Mouse (Mus musculus) liver, adult 2 months (tissue): ENCODE data around the gene Pvalb.

ENCODE experiments used
- CTCF ChIP-seq: fragments of 200-500 bp; IDR thresholded peaks from 2 replicates; pipeline ENCODE4 v1.5.1; 2011; ENCODE audit warnings: low read depth, low read length, control low read depth
- POLR2A ChIP-seq: fragments of 200-500 bp; IDR thresholded peaks from 2 replicates; pipeline ENCODE4 v1.6.1; 2011; ENCODE audit warnings: low read length, control low read depth; ENCODE audit not compliant: insufficient read depth; ENCODE audit errors: extremely low read depth

DNA sequence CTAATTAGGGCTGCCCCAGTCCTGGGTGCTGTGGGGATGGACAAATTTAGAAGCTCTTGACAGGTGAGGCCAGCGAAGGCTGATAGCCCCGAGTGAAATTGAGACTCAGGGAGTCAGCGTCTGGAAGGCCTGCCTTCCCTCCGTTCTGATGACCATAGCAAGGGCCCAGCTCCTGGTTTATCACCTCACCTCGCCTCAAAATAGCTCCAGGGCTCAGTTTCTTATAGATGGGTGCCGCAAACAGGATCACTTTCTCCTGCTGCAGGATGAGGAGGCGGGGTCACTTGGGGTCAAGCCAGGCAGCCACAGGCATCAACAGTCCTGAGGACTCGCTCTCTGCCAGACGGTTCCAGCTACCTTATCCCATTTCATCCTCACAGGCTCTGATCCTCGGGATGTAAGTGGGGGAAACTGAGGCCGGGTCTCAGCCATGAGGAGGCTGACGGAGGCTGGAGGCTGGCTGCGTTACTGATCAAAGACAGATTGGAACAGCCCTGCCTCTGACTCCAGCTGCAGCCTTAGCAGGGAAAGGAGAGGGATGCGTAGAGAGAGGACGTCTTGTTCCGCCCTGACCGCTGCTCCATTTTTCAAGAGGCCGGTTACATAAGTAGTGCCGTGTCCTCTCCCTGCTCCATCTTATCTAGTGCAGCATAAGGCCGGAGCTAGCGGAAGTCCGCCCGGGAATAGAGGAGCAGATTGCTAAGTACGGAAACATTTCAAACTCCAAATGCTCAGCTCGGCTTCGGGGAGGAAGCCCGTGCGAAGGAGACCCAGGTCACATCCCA, 10.9 kb downstream of the Pvalb start:
- no peak for TF ChIP-seq CTCF
- TF ChIP-seq POLR2A = no peak
